Mouse (Mus musculus) heart, adult 2 months (tissue): ENCODE data around the gene Irf2.
A peak's percentile ranks its signal among the peaks of the same experiment; 100 is the strongest.

ENCODE experiments used
- CTCF ChIP-seq: fragments of 200-600 bp; IDR thresholded peaks from 2 replicates; pipeline ENCODE4 v1.8.1; 2022; ENCODE audit warnings: antibody characterized with exemption, mild to moderate bottlenecking, moderate library complexity
- EP300 ChIP-seq: fragments of 200-500 bp; IDR thresholded peaks from 2 replicates; pipeline ENCODE4 v1.6.1; 2011; ENCODE audit warnings: low read depth, low read length, control low read depth; ENCODE audit not compliant: insufficient read depth
- POLR2A ChIP-seq: fragments of 200-500 bp; IDR thresholded peaks from 2 replicates; pipeline ENCODE4 v1.6.1; 2011; ENCODE audit warnings: mild to moderate bottlenecking, low read depth, low read length, control low read depth; ENCODE audit not compliant: insufficient read depth

GRCm38 (mm10) chr8:46875615-46876293, 136.2 kb downstream of the Irf2 start:
- TF ChIP-seq POLR2A (peak; percentile 44; the same call in 1 of the 2 replicates), CTCF (no peak), EP300 (peak; percentile 95)
